Mouse (Mus musculus) left cerebral cortex, postnatal 25 days (tissue): ENCODE measurements around the gene Brd7. TPM values are rescaled to one million over a fixed set of nuclear protein-coding genes. Genes with fewer than 3 reads are reported as not detected.

Source experiments
- DNase-seq, 2 experiments: peaks; one replicate each; pipeline ENCODE4 v3.0.0; 2022; ENCODE audit warnings: low spot score in 2 of 2, mixed read lengths in 1 of 2
- intact Hi-C: fragments of 180-260 bp; cut with DNase I; formaldehyde crosslinking; loops from one replicate; pipeline ENCODE4 v1.15.1; 2025
- total RNA-seq, 2 experiments: library from RNA; stranded (reverse); gene quantifications; 2 replicates each; pipeline ENCODE4 v1.2.3; 2021

Brd7 gene
- total RNA-seq, 2 experiments from 2014 or later = 52.3 to 56.4 TPM

DNA sequence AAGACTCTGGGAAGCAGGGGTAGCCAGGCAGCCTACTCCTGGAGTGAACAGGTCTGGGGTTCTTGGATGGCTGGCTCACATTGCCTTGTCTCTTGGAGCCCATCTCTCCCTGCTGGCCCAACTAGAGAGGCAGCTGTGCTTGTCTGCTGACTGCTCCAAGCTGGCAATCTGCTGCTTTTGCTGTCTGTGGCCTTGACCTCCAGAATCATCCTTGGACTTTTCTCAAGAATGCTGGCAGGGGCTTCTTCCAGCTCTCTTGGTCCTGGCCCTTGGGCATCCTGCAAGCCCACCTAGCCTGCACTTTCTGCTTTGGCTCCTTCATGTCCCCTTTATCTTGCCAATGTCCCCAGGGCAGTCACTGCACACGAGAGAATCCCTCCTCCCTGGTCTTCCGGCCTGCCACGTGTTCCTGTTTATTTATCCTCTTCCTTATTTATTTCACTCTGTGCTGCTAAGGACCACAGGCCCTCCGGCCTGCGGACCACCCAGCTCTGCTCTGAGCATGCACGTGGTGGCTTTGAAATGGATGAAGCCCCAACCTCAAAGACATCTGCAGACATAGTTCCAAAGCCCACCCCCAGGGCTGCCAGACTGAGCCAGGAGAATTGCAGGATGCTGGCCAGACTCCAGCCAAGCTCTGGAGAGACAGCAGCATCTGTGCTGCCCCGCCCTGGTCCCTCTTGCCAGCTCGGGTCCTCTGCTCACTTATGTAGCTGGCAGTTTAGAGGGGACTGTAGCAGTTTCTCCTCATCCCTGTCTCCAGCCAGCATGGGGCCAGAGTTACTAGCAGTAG is 45.7 kb downstream of the Brd7 start:
- intact Hi-C loops = no loop called here
- peak; percentile 27 to 35 for DNase-seq

GRCm38 (mm10) chr8:88315302-88315701 is 46.7 kb downstream of the Brd7 start:
- no peak for DNase-seq
- intact Hi-C loops = no loop called here

DNA sequence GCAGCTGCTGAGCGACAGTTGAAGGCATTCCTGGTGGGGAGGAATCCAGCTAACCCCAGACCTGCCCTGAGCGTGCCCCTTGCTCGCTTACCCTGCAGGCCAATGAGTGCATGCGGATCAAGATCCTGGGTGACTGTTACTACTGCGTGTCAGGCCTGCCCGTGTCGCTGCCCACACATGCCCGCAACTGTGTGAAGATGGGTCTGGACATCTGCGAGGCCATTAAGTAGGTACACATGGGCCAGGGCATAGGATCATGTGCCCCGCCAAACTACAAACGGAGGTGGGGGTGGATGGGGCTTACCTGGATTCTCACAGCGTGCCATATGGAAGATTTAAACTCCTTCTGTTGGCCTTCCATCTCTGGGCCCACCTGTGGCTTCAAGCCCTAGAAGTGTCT is 48.0 kb downstream of the Brd7 start:
- intact Hi-C loops = no loop called here

DNA sequence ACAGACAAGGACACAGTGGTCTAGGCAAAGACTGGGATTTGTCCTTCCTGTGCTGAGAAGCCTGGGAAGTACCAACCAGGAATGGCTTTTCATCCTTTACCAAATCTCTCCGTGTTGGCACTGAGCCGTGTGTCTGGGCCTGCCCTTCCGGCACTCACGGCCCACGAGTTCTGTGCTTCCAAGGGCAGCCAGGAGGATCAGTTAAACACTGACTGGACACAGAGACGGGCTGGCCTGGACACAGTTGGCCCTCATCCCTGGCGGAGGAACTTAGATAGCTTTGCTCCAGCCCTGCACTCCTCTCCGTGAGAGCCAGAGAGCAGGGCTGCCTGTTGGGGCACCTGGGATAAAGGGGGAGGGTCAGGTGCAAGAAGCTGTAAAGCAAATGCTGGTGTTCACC is 49.0 kb downstream of the Brd7 start:
- DNase-seq = no peak
- intact Hi-C loops = no loop called here

More for the DNA sequence above, 48.0 kb downstream of the Brd7 start:
- no peak for DNase-seq

- no peak for DNase-seq
- intact Hi-C loops = no loop called here
Measured at GRCm38 (mm10) chr8:88310286-88310685, 51.7 kb downstream of the Brd7 start.

DNA sequence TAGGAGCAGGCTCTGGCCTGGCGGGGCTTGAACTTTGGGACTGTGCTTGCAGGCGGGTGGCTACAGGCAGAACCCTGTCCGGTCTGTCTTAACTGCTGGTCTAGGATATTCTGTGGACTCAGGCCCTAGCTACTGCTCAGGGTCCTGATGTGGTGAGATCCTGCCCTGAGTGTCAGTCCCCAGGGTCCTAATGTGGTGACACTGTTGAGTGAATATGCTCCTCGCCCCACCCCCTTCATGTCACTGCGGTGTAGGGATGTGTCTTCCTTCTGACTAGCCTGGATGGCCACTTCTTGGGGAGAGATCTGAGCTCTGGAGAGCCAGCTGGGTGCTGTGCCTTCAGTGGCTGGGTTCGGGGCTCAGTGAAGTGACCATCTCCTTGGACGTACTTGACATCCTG is 52.1 kb downstream of the Brd7 start:
- intact Hi-C loops = no loop called here
- DNase-seq = no peak

- intact Hi-C loops = no loop called here
- DNase-seq = no peak
Measured at GRCm38 (mm10) chr8:88309274-88309873, 52.6 kb downstream of the Brd7 start.

DNA sequence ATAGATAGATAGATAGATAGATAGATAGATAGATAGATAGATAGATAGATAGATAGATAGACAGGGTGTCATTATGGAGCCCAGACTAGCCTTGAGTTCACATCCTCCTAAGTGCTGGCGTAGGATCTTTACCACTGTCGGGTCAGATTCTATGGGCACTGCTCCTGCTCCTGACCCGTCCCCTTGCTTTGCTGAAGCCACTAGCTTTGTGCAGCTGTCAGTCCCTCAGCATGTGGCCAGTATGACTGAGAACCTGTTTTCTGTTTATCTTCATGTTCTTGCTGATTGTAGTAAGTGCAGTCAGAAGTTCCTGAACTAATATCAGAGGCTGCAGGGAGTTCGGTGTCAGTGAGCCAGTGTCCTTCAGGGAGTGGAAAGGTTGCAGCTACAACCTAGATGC is 54.3 kb downstream of the Brd7 start:
- no peak for DNase-seq

DNA sequence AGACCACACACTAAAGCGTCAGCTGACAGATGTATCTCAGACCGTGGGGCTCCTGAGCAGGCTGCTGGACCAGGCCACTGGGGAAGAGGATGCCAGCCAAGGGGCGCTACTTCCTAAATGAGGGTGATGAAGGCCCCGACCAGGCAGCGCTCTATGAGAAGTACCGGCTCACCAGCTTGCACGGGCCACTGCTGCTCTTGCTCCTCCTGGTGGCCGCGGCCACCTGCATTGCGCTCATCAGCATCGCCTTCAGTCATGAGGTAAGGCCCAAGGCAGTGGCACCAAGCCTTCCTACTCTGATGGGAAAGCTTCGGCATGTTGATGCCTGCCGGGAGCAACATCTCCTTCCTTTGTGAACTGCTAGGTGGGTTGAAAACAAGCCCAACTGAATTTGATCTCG is 55.5 kb downstream of the Brd7 start:
- DNase-seq = no peak
- intact Hi-C loops = no loop called here

More for the DNA sequence above, 54.3 kb downstream of the Brd7 start:
- intact Hi-C loops = no loop called here

DNA sequence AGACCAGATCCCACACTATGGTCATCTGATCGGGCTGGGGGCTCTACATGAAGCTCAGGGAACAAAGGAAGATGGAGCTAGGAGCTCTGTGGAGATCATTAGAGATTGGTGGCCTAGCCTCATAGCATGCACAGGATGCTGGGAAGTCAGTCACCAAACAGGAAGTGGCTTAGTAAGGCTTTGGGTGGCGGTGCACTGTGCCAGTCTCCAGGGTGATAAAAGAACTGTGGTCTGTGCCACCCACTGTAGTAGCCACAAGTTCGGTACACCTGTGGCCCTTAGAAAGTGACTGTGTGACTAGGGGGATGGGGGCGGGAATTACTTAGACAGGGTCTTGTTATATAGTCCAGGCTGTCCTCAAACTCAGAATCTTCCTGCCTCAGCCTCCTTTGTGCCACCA is 56.2 kb downstream of the Brd7 start:
- DNase-seq = no peak
- intact Hi-C loops = no loop called here

DNA sequence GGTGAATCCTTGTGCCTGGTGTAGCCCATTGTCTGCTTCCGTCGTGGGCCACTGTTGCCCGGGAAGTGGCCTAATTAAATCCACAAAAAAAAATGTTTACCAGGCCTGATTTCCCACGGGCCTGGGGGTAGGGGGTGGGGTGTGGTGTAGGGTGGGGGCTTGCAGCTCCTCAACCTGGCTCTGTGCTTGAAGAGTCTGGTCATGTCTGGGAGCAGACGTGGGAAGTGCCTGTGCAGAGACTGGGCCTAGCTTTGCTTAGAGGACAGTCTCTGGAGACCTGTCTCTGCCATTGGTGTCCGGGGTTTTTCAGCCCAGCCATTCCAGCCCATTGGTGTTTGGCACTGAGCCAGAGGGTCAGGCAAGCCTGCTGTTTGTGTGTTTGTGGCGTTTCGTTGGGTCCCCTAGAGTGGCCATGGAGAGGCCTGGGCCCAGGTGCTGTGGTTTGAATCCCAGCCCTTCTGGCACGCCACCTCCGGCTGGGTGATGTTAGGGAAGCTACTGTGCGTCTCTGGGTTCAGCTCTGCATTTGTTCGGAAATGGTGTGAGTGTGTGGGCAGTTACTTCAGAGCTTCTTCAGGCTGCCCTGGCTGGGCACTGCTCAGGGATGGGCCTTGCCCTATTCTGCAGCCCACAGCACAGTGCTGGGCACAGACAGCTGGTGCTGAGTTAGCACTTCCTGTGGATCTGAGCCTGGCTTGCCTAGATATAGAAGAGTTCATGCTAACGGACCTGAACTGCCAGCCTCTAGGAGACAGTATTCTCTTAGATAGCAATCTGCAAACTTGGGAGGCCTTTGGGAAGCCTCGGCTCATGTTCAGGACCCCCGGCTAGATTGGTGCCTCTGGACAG is 60.2 kb downstream of the Brd7 start:
- intact Hi-C loops = no loop called here
- no peak for DNase-seq

DNA sequence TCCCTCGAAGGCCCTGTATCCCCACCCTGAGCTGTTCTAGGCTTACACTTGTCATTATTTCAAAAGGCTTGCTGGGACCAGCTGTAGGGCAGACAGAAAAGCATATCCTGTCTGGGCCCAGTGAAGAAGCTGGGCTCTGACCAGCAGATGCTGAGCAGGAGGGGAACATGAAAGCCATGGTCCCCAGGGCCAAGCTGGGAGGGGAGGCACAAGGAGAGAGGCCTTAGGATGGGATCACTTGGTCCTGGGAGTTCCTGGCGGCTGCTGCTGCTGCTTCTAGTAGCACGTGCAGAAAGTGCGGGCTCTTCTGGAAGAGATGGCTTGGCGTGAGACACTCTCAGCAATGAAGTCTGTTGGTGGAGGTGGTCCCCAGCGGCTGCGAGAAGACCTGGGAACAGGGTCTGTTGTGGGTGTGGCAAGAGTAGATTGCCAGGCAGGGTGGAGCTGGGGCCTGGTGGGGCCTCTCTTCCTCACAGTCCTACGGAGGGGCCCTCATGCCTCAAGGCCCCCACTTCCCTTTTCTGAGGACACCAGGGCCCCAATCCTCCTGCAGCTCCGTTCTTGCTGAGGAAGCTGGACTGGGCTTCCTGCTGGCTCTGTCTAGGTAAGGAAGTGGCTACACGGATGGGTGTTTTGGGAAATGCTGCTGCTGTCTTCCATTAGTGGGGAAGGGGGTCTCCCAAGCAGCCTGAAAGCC is 61.9 kb downstream of the Brd7 start:
- DNase-seq = no peak
- intact Hi-C loops = no loop called here

- intact Hi-C loops = no loop called here
Measured at GRCm38 (mm10) chr8:88298733-88299103, 63.3 kb downstream of the Brd7 start.

DNA sequence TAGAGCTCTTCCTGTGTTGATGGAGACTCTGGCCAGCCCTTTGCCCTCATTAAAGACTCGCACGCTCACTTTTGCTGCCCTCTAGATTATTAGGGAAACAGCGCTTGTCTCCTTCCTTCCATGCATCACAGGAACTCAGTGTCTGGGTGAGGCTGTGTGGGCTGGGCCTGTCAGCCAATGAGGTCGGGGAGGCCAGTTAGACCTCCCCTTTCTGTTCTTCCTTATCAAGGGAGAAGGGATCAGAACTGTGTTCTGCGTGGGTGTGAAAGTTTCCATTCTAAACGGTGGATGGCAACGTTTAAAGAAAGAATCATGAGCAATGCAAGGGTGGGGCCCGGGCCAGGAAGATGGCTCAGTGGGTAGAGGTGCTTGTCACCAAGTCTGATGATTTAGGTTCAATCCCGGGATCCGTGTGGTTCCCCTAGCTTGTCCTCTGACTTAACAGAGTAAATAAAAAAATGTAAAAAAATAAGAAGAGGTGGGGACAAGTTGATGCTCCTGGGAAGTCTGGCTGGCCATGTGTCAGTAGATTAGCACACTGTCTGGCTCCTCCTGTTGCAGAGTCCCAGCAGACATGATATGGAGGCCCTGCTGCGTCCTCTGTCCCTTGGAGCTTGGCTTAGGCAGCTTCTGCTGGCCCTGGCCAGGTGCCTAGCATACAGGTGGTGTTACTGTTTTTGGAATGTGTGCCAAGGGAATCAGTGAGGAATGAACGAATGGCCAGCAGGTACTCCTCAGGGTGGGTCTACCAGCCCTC is 63.8 kb downstream of the Brd7 start:
- intact Hi-C loops = no loop called here
- DNase-seq = no peak

More at GRCm38 (mm10) chr8:88298733-88299103, 63.3 kb downstream of the Brd7 start:
- DNase-seq = no peak

DNA sequence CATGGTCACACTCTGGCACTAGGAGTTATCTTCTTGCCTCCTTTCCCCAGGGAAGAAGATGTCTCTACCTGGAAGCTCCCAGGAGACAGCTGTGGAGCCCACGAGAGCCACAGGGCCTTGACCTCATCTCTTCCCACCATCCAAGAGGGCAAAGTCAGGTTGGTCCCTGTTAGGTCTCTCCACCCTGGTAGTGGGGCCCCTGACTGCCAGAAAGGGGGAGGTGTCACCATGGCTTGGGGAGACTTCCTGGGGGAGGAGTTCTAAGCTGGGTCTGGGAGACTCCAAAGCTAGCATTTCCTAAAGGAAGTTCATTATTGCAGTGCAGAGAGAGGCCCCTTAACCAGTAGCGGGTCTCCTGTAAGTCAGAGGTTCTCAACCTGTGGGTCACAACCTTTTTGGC is 67.0 kb downstream of the Brd7 start:
- intact Hi-C loops = no loop called here
- no peak for DNase-seq

DNA sequence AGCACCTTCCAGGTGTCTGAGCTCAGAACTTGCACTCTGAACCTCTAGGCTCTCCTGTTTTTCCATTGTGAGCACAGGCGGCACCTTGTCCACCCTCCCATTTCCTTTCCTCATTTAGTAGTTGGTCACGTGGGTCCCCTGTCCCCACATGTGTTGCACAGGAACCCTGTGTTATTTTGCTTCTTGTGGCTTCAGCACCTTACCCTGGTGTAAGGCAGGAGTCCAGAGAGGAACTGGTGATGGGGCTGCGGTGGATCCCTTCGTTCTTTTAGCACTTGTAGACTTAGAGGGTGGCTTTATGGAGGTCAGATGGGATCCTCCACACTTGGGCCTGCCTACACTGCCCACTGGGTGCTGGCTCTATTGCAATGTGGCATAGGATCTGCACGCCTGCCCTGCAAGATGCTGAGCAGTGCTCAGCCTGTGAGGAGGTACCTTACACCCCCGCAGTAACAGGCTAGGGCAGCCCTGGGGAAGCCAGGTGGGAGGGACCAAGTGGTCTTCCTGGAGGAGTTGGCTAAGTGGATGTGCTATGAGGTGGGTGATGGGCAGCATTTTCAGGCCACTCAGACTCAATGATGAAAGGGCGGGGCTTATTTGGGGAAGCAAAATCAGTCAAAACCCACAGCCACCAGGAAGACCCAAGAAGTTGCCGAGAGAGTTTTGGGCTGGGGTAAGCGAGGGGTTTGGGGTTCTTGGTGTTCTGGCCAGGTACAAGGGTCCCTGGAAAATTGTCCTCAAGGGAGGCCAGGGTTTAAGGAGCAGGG is 68.2 kb downstream of the Brd7 start:
- intact Hi-C loops = no loop called here

GRCm38 (mm10) chr8:88292926-88293325 is 69.1 kb downstream of the Brd7 start:
- intact Hi-C loops = no loop called here
- no peak for DNase-seq

More for the DNA sequence above, 68.2 kb downstream of the Brd7 start:
- no peak for DNase-seq

DNA sequence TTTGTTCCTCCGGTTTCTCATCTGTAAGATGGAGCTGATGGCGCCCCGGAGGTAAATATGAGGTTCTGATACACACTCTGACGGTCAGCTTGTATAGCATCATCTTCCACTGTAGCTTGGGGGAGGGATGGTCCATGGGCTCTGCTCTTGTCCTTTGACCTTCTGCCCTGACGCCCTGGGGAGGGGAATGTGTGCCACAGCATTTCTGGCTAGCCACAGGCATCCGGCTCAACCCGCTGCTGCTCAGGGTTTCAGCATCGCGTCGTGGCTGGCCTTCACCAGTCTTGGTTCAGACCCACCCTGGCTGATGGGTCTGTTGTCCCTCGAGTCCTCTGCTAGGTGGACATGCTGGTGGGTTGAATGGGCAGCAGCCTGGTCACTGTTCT is 70.7 kb downstream of the Brd7 start:
- intact Hi-C loops = no loop called here
- DNase-seq = no peak
